Mouse (Mus musculus) brown adipose tissue, adult 24 weeks (tissue): ENCODE measurements around the gene Clstn3. TPM values are rescaled to one million over a fixed set of nuclear protein-coding genes. Genes with fewer than 3 reads are reported as not detected.
A peak's percentile ranks its signal among the peaks of the same experiment; 100 is the strongest.
"Not testable (repeated sequence)": the region's sequence is repeated elsewhere in the genome, so short reads cannot be mapped to it uniquely, and the experiment has no call there.

Experiments used
- H3K27ac ChIP-seq: fragments of 200-500 bp; replicated peaks from 2 replicates; pipeline ENCODE4 v1.5.1; 2012; ENCODE audit warnings: low read depth, mild to moderate bottlenecking, low read length
- H3K4me1 ChIP-seq: fragments of 200-500 bp; 2 replicates; pipeline ENCODE4 v1.6.1; 2012; ENCODE audit warnings: low read length, mixed read lengths; ENCODE audit not compliant: control insufficient read depth, insufficient read depth, insufficient read length
- H3K4me3 ChIP-seq: fragments of 200-500 bp; 2 replicates; pipeline ENCODE4 v1.5.1; 2012; ENCODE audit warnings: low read depth, mild to moderate bottlenecking, low read length, moderate library complexity; ENCODE audit not compliant: insufficient read depth
- polyA plus RNA-seq: library from polyadenylated mRNA; stranded (reverse); fragments of >200 nt; gene quantifications from 2 replicates; pipeline ENCODE4 v1.2.4, GENCODE M21; 2012; ENCODE audit not compliant: missing spikeins, insufficient read depth, insufficient read length

Gene Clstn3
- polyA plus RNA-seq, 1 experiment = 304 TPM

DNA sequence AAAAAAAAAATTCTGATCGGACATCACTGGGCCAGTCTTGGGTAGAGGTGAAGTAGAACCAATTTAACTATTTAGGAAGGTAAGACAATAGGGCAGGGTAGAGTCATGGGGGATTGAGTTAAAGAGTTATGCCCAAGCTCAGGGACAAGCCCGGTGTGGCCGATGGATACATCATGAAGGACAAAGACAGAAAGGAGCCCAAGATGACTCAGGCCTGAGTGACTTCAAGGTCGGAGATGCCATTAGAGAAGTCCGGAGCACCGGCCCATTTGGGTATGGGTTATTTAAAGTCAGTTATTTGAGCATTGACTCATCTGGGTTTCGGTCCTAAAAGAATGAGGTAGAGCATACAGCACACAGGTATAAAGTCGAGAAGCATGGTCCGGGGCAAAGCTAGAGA, 18.1 kb downstream of the Clstn3 start:
- Histone ChIP-seq H3K4me1 (peaks cover 10% of the 10 kb centered on the region), H3K4me3 (no peak overlapping the region), H3K27ac (no peak overlapping the region)

GRCm38 (mm10) chr6:124446024-124446423, 18.6 kb downstream of the Clstn3 start:
- no peak overlapping the region for H3K27ac ChIP-seq
- no peak overlapping the region for H3K4me3 ChIP-seq
- peaks cover 10% of the 10 kb centered on the region for H3K4me1 ChIP-seq

- H3K4me3 ChIP-seq = no peak overlapping the region
- H3K27ac ChIP-seq = peak overlapping the region; percentile 51; the same call in 1 of the 2 replicates
- H3K4me1 ChIP-seq = peaks cover 6% of the 10 kb centered on the region; the same call in 1 of the 2 replicates
These were observed 21.3 kb downstream of the Clstn3 start for GRCm38 (mm10) chr6:124443338-124443737.

- Histone ChIP-seq H3K27ac (peak overlapping the region; percentile 90), H3K4me1 (peaks cover 9% of the 10 kb centered on the region; the same call in 1 of the 2 replicates), H3K4me3 (no peak overlapping the region)
These were observed 28.3 kb downstream of the Clstn3 start for GRCm38 (mm10) chr6:124436245-124436644.

DNA sequence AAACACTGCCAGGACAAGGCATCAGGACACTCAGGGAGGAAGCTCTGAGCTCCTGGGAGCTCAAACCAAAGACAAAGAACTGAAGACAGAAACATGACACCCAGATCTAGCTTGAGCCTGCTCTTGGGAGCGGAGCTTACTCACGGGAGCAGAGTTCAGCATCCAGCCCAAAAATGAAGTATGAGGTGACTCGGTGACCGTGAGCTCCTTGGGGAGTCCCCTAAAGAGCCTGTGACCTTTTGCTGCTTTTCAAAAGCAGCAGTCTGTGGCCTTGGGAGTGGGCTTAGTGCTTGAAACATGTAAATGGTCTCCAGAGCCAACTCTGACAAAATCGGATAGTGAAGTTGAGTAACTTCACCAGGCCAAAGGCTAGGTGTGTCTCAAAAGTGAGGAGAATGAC, 29.4 kb downstream of the Clstn3 start:
- H3K4me3 ChIP-seq = no peak overlapping the region
- H3K4me1 ChIP-seq = peaks cover 9% of the 10 kb centered on the region; the same call in 1 of the 2 replicates
- H3K27ac ChIP-seq = peak overlapping the region; percentile 96

- peak overlapping the region; percentile 97 for H3K27ac ChIP-seq
- peaks cover 10% of the 10 kb centered on the region; the same call in 1 of the 2 replicates for H3K4me1 ChIP-seq
- peak overlapping the region; percentile 71 for H3K4me3 ChIP-seq
These were observed 30.8 kb downstream of the Clstn3 start for GRCm38 (mm10) chr6:124433688-124434324.

- Histone ChIP-seq H3K4me1 (peaks cover 26% of the 10 kb centered on the region), H3K27ac (peak overlapping the region; percentile 97), H3K4me3 (peak overlapping the region; percentile 71)
These were observed 33.7 kb downstream of the Clstn3 start for GRCm38 (mm10) chr6:124430784-124431495.

DNA sequence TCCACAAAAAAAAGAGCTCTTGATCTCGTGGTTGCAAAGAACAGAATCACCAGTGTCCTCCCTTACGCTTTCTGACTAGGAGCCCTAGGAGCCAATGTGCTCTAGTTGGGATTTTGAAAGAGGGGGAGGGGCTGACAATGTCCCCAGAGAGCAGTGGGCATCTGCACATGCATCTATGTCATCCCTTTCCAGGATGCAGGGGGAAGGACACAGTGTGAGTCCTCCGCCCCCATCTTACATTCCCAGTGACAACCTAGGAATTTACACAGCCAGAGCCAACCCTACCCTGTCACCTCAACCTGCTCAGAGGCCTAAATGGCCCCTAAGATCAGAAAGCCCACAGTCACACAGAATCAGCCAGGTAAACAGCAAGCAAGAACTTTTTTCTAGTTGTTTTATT, 34.2 kb downstream of the Clstn3 start:
- peak overlapping the region; percentile 97 for H3K27ac ChIP-seq
- peak overlapping the region; percentile 71 for H3K4me3 ChIP-seq
- H3K4me1 ChIP-seq = peaks cover 31% of the 10 kb centered on the region

DNA sequence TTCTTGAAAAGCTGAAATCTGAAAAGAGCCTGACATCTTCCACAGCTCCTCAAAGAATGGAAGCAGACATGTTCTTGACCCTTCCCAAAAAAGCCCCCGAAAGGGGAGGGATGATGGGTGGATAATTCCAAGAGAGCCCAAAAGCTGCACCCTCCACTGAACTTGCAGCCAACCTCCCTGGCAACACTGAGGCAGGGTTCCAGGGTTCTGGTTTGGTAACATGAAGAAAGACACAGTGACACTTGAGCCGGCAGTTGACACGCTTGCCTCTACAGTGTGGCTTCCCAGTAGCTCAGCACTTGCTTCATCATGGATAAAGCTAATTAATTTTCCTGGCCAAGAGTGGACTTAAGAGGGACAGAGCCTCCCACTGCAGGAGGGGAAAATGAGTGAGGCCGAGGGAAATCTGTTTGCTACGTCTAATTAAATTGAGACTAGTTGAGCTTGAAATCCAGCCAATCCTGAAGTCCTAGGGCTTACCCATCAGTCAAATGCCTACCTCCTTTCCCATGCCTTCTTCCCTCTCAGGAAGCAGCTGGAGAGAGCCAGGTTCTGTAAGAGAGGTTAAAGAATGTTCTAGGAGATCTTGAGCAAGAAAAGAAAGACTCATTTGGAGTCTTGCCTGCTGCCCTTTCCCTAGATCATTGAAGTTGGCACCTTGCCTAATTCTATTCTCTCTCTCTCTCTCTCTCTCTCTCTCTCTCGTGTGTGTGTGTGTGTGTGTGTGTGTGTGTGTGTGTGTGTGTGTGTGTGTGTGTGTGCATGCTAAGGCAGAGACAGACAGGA, 36.6 kb downstream of the Clstn3 start:
- Histone ChIP-seq H3K4me3 (no peak overlapping the region), H3K27ac (peak overlapping the region; percentile 84), H3K4me1 (peaks cover 31% of the 10 kb centered on the region)

DNA sequence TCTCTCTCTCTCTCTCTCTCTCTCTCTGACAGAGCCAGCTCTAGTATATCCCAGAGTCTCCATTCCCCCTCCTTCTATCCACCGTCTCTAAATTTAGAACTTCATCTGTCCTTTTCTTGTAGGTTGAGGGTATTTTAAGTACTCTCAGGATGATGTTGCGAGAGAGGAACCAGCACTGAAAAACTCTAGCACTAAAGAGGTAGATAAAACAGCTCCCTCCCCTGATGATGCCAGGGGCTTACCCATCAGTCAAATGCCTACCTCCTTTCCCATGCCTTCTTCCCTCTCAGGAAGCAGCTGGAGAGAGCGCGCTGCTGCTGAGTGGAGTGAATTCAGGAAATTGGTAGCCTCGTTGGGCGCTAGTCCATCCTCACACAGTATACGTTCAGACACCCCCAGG, 37.3 kb downstream of the Clstn3 start:
- Histone ChIP-seq H3K4me1 (peaks cover 31% of the 10 kb centered on the region), H3K27ac (peak overlapping the region; percentile 84), H3K4me3 (no peak overlapping the region)

DNA sequence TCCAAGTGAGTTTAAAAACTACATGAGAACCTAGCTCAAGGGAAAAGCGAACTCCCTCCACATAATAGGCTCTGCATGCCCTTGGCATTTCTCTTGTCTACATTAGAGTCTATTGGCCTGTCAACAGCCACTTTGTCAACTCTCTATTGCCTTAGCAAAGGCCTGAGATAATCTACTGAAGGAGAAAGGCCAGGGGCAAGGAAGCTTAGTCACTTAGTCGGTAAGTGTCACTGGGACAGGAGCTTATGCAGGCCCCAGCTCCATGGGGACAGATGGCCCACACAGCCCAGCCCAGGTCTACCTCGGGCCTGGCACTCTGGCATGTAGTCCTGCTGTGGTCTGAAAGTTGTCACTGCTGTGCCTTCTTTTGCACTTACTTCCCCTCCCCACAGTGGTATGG, 38.0 kb downstream of the Clstn3 start:
- H3K27ac ChIP-seq = peak overlapping the region; percentile 84
- H3K4me1 ChIP-seq = peaks cover 31% of the 10 kb centered on the region
- H3K4me3 ChIP-seq = no peak overlapping the region

- no peak overlapping the region for H3K4me3 ChIP-seq
- peaks cover 31% of the 10 kb centered on the region for H3K4me1 ChIP-seq
- H3K27ac ChIP-seq = peak overlapping the region; percentile 18
These were observed 39.1 kb downstream of the Clstn3 start for GRCm38 (mm10) chr6:124425523-124425922.

GRCm38 (mm10) chr6:124425042-124425441, 39.6 kb downstream of the Clstn3 start:
- H3K4me1 ChIP-seq = peaks cover 31% of the 10 kb centered on the region
- not testable (repeated sequence) for H3K4me3 ChIP-seq, H3K27ac ChIP-seq

GRCm38 (mm10) chr6:124424068-124424498, 40.5 kb downstream of the Clstn3 start:
- Histone ChIP-seq H3K4me1 (peaks cover 31% of the 10 kb centered on the region), H3K4me3 (no peak overlapping the region), H3K27ac (peak overlapping the region; percentile 94)

DNA sequence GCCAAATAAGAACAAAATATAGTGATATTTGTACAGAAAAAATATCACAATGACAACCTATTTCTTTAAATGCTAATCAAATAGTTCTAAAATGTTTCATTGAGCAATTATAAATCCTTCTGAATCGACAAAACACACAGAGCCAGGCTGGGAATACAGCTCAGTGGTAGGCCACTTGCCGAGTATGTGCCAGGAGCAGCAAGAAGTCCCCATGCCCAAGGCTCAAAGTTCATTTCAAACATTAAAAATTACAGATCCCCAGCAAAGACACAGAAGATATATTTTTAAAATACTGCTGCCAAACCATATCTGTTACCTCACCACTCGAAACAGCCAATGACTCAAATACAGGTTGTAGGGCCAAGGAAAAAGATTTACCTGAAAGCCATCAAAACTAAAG, 45.9 kb downstream of the Clstn3 start:
- Histone ChIP-seq H3K27ac (0 out of 2 replicates have a peak overlapping the region, but pooled peaks have one; percentile 4), H3K4me1 (peaks cover 5% of the 10 kb centered on the region), H3K4me3 (no peak overlapping the region)
